Mouse (Mus musculus): ENCODE data around the gene Nabp1. TPM values are rescaled to one million over a fixed set of nuclear protein-coding genes. Genes with fewer than 3 reads are reported as not detected.

The Nabp1 gene
- polyA plus RNA-seq, 1 experiment from 2014 or later, result 7.2 TPM

DNA sequence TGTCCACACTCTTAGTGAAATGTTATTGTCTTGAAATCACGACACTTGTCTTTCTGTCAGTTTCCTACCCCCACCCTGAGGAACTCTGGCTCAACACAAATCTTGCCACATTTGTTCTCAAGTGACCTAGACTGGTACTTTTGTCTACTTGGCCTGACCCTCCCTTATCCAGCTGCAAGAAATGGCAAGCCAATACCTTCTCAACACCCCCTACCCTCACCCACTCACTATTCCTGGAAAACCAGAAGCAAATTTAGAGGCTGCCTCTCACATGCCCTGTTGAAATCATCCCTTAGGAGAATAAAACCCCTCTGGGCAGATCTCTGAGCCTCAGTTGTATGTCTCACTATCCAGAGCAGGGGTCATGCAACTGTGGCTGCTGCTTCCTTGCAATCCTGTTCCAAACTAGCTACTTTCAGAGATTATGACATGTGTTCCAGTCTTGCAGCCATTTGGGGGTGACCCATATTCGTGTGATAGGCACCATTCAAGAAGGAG is 20.4 kb upstream of the Nabp1 start:
- no peak overlapping the region for H3K4me3 ChIP-seq (ENCODE audit: low read depth, low read length)
- no peak overlapping the region for H3K27ac ChIP-seq (ENCODE audit: low read depth)
- WGBS (ENCODE audit: insufficient replicate concordance), result 56% methylated on average over 2 of the region's 2 CpGs
- DNase-seq (no peak), ATAC-seq (no peak)
- TF ChIP-seq EP300 (IDR thresholded peaks at IDR 0.05; ENCODE audit: low read depth), result no peak
- no peak for TF ChIP-seq CTCF (IDR thresholded peaks at IDR 0.05; ENCODE audit: low read depth)
- no peaks in the 10 kb centered on the region for H3K36me3 ChIP-seq (replicated peaks; ENCODE audit: insufficient read depth, low read length)
- no peak overlapping the region for H3K9ac ChIP-seq (replicated peaks)
- no peak overlapping the region for H3K4me2 ChIP-seq (ENCODE audit: low read depth, low read length)
- H3K9me3 ChIP-seq (ENCODE audit: low read length), result no peaks in the 10 kb centered on the region
- no peaks in the 10 kb centered on the region for H3K4me1 ChIP-seq (ENCODE audit: insufficient read depth)
- no peaks in the 10 kb centered on the region for H3K27me3 ChIP-seq (ENCODE audit: insufficient read depth, low read length)

DNA sequence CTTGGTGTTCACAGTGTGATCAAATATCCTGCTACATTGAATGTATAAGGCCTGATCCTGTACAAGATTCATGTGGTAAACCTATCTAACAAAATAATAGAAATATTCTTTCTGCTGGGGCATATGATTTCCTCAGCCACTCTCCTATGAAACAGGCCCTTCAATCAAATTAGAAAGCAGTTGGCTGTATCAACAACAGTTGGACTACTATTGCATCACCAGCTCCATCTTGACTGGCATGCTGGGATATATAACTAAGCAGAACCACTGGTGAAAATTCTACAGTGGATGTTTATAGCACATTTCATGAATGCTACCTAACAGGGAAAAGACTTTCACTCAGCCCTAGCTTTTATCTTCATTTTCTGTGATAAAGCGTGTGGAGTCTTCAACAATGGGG is 17.9 kb upstream of the Nabp1 start:
- no peak for TF ChIP-seq EP300 (IDR thresholded peaks at IDR 0.05; ENCODE audit: low read depth)
- TF ChIP-seq CTCF (IDR thresholded peaks at IDR 0.05; ENCODE audit: low read depth), result no peak
- no peak for ATAC-seq
- no peak overlapping the region for H3K27ac ChIP-seq (ENCODE audit: low read depth)

DNA sequence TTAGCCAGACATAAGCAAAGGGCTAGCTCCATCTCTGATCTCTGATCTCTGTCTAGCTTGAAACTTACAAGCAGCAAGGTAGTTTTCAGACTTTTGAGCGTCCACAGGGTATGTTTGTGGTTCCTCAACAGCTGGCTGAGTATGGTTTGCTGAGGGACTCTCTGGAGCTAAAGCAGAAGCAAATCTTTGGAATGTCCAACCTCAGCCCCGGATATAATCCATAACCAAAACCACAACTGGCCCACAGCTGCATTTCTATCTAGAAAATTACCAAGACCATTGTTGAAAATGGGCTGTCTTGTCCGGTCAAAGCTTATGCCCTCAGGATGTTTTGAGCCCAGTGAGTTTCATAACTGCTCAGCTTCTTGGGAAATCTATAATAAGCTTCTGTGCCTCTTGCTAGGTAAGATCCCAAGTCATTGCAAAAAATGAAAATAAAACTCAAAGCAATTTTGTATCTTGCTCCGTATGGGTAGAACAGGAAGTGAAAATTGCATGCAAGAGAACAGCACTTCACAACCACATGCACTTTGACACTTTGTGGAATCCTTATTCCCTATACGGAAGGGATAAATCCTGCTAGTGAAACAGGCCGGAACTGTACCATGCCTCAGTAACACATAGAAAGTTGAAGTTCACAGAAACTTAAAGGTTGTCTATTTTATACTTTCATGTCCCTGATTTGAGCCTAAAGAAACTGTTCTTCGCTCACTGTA is 15.5 kb upstream of the Nabp1 start:
- H3K4me3 ChIP-seq (ENCODE audit: low read depth, low read length), result no peak overlapping the region
- no peak overlapping the region for H3K9ac ChIP-seq (replicated peaks)
- WGBS (ENCODE audit: insufficient replicate concordance), result 56% methylated on average over 7 of the region's 7 CpGs
- ATAC-seq, result 0 out of 2 replicates have a peak, but pooled peaks have one; percentile 19
- no peaks in the 10 kb centered on the region for H3K9me3 ChIP-seq (ENCODE audit: low read length)
- H3K27me3 ChIP-seq (ENCODE audit: insufficient read depth, low read length), result no peaks in the 10 kb centered on the region
- H3K27ac ChIP-seq (ENCODE audit: low read depth), result no peak overlapping the region
- H3K4me2 ChIP-seq (ENCODE audit: low read depth, low read length), result no peak overlapping the region
- TF ChIP-seq EP300 (IDR thresholded peaks at IDR 0.05; ENCODE audit: low read depth), result no peak
- TF ChIP-seq CTCF (IDR thresholded peaks at IDR 0.05; ENCODE audit: low read depth), result no peak
- no peaks in the 10 kb centered on the region for H3K4me1 ChIP-seq (ENCODE audit: insufficient read depth)
- DNase-seq, result no peak
- no peaks in the 10 kb centered on the region for H3K36me3 ChIP-seq (replicated peaks; ENCODE audit: insufficient read depth, low read length)

More for the DNA sequence above, 17.9 kb upstream of the Nabp1 start:
- no peaks in the 10 kb centered on the region for H3K9me3 ChIP-seq (ENCODE audit: low read length)
- no peaks in the 10 kb centered on the region for H3K27me3 ChIP-seq (ENCODE audit: insufficient read depth, low read length)
- no peak overlapping the region for H3K4me3 ChIP-seq (ENCODE audit: low read depth, low read length)
- H3K4me2 ChIP-seq (ENCODE audit: low read depth, low read length), result no peak overlapping the region
- DNase-seq, result no peak
- WGBS (ENCODE audit: insufficient replicate concordance), result 89% methylated on average over 1 of the region's 1 CpGs
- no peaks in the 10 kb centered on the region for H3K4me1 ChIP-seq (ENCODE audit: insufficient read depth)
- H3K36me3 ChIP-seq (replicated peaks; ENCODE audit: insufficient read depth, low read length), result no peaks in the 10 kb centered on the region
- no peak overlapping the region for H3K9ac ChIP-seq (replicated peaks)

DNA sequence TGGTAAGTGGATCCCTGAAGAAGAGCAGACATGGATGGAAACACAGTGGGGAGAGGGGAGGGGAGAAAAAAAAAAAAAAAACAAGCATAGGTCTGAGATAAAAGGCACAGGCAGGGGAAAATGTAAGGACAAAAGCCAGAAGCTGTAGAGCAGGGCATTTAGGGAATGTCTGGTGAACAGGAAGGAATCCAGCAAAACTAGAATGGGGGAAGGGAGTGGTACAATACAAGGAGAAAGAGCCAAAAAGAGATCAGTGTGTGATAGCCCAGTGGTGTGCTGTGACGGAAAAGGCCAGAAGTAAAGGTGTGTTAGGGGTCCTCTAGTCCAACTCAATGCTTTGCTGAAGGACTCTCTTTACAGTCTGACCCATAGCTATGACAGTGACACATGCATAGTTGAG is 8.1 kb upstream of the Nabp1 start:
- Histone ChIP-seq H3K4me1 (ENCODE audit: insufficient read depth) (no peaks in the 10 kb centered on the region), H3K27ac (ENCODE audit: low read depth) (no peak overlapping the region), H3K4me3 (ENCODE audit: low read depth, low read length) (no peak overlapping the region), H3K9me3 (ENCODE audit: low read length) (no peaks in the 10 kb centered on the region), H3K27me3 (ENCODE audit: insufficient read depth, low read length) (no peaks in the 10 kb centered on the region), H3K4me2 (ENCODE audit: low read depth, low read length) (no peak overlapping the region), H3K36me3 (replicated peaks; ENCODE audit: insufficient read depth, low read length) (no peaks in the 10 kb centered on the region), H3K9ac (replicated peaks) (no peak overlapping the region)
- TF ChIP-seq EP300 (IDR thresholded peaks at IDR 0.05; ENCODE audit: low read depth) (no peak), CTCF (IDR thresholded peaks at IDR 0.05; ENCODE audit: low read depth) (no peak)
- no peak for DNase-seq
- ATAC-seq, result no peak
- 94% methylated on average over 1 of the region's 1 CpGs for WGBS (ENCODE audit: insufficient replicate concordance)

DNA sequence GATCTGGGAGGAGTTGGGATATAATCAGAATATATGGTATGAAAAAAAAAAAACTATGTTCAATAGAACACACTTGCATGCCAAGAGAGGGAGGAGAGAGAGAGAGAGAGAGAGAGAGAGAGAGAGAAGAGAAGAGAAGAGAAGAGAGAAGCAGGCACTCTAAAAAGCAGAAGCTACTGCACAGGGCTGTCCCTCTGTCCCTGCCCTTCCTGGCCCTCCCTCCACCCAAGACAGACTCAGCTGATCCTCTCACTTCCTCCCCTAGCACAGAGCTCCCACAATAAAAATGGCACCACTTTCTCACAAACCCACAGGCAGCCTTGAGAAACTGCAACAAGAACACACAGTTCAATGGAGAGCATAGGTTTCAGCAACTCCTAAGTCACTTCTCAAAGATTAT is 2.2 kb upstream of the Nabp1 start:
- no peak for ATAC-seq
- Histone ChIP-seq H3K9ac (replicated peaks) (no peak overlapping the region), H3K9me3 (ENCODE audit: low read length) (no peaks in the 10 kb centered on the region), H3K27ac (ENCODE audit: low read depth) (peak overlapping the region; percentile 5; the same call in 1 of the 2 replicates), H3K27me3 (ENCODE audit: insufficient read depth, low read length) (no peaks in the 10 kb centered on the region), H3K36me3 (replicated peaks; ENCODE audit: insufficient read depth, low read length) (no peaks in the 10 kb centered on the region), H3K4me3 (ENCODE audit: low read depth, low read length) (no peak overlapping the region), H3K4me1 (ENCODE audit: insufficient read depth) (peaks cover 8% of the 10 kb centered on the region), H3K4me2 (ENCODE audit: low read depth, low read length) (no peak overlapping the region)
- TF ChIP-seq EP300 (IDR thresholded peaks at IDR 0.05; ENCODE audit: low read depth), result no peak
- TF ChIP-seq CTCF (IDR thresholded peaks at IDR 0.05; ENCODE audit: low read depth), result no peak
- peak; percentile 27 for DNase-seq

DNA sequence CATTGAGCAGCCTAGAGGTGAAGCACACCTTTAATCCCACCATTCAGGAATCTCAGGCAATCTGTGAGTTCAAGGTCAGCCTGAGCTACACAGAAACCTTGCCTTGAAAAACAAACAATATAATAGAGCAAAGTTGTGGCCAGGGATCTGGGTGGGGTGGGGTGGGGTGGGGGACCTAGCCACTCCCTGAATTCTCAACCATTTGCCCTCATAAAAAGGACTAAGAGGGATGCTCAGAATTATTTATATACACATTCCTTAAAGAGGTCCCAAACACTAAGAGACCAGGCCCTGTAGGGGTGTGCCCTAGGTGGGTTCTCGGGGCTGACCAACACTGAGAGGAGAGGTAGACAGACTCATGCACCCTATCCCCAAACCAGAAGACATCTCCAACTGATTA is 1.5 kb upstream of the Nabp1 start:
- no peak overlapping the region for H3K4me2 ChIP-seq (ENCODE audit: low read depth, low read length)
- 93% methylated on average over 1 of the region's 1 CpGs for WGBS (ENCODE audit: insufficient replicate concordance)
- no peak overlapping the region for H3K27ac ChIP-seq (ENCODE audit: low read depth)
- ATAC-seq, result no peak
- H3K27me3 ChIP-seq (ENCODE audit: insufficient read depth, low read length), result no peaks in the 10 kb centered on the region
- TF ChIP-seq EP300 (IDR thresholded peaks at IDR 0.05; ENCODE audit: low read depth) (no peak), CTCF (IDR thresholded peaks at IDR 0.05; ENCODE audit: low read depth) (no peak)
- no peaks in the 10 kb centered on the region for H3K36me3 ChIP-seq (replicated peaks; ENCODE audit: insufficient read depth, low read length)
- no peak overlapping the region for H3K4me3 ChIP-seq (ENCODE audit: low read depth, low read length)
- no peak overlapping the region for H3K9ac ChIP-seq (replicated peaks)
- no peaks in the 10 kb centered on the region for H3K9me3 ChIP-seq (ENCODE audit: low read length)
- peaks cover 8% of the 10 kb centered on the region for H3K4me1 ChIP-seq (ENCODE audit: insufficient read depth)
- no peak for DNase-seq
